Mouse (Mus musculus) olfactory bulb, adult 2 months (tissue): ENCODE results near the gene Vwa3b.

Source experiments
- CTCF ChIP-seq: fragments of 200-500 bp; IDR thresholded peaks from 2 replicates; pipeline ENCODE4 v1.5.1; 2012; ENCODE audit warnings: low read depth, mild to moderate bottlenecking, low read length, moderate library complexity; ENCODE audit not compliant: insufficient read depth
- POLR2A ChIP-seq: fragments of 200-500 bp; IDR thresholded peaks from 2 replicates; pipeline ENCODE4 v1.6.1; 2012; ENCODE audit warnings: mild to moderate bottlenecking, low read depth, low read length, moderate library complexity; ENCODE audit not compliant: insufficient read depth

DNA sequence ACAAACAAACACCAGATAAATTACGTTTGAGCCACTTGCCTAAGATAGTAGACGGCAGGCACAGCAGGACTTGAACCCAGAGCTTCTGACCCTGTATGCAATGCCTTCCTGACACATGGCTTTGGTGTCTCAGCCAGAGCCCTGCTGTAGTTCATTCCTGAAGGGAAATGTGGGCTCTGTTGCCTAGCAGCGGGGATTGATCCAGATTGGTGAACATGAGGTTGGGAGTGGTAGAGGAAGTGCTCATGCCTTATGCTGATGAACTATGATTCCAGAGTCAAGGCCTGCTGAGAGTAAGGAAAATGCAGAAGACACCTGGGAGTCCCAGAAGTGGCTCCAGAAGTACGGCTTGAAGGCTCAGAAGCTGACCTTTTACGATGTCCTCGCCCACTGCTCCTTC, 74.0 kb downstream of the Vwa3b start:
- TF ChIP-seq POLR2A (no peak), CTCF (no peak)
